Mouse (Mus musculus): ENCODE measurements around the gene Lamc1.

DNA sequence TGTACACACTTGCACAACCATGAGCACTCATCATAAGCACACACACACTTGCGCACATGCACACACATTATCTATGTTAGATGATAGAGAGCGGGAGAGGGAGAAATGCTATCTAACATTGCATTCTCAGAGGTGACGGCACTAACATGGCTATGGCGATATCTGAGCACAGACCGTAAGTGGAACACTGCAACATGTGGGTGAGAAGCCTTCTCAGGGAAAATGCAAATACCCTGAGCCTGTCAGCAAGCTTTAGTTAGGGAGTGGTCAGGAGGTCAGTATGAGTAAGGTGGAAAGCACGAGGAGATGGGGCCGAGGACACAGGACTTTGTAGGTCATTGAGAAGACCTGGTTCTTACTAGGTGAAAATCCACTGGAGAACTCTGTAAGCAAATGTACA, 64.3 kb downstream of the Lamc1 start:
- no peak for TF ChIP-seq CTCF (IDR thresholded peaks at IDR 0.05; ENCODE audit: borderline replicate concordance, insufficient read depth, low read length)
- no peak for TF ChIP-seq POLR2A (IDR thresholded peaks at IDR 0.05; ENCODE audit: low read depth, low read length)

Measured in embryonic fibroblast, embryonic 13.5 days (primary cell).